Mouse (Mus musculus): ENCODE results near the gene Mepce.

Gene Mepce

GRCm38 (mm10) chr5:137788171-137788570 is 716 bp upstream of the Mepce start:
- no peak for DNase-seq (ENCODE audit: low spot score in 2 of 2)

- peak; percentile 97 to 98 for DNase-seq (ENCODE audit: low spot score in 2 of 2)
These were observed 1.1 kb downstream of the Mepce start for GRCm38 (mm10) chr5:137786109-137786942.

GRCm38 (mm10) chr5:137785164-137786031 is 2.1 kb downstream of the Mepce start:
- peak in 1 of 2 experiments; percentile 63 for DNase-seq (ENCODE audit: low spot score in 2 of 2)

- no peak for DNase-seq (ENCODE audit: low spot score in 2 of 2)
These were observed 2.9 kb downstream of the Mepce start for GRCm38 (mm10) chr5:137784546-137784945.

- no peak for DNase-seq (ENCODE audit: low spot score in 2 of 2)
These were observed 3.4 kb downstream of the Mepce start for GRCm38 (mm10) chr5:137783901-137784540.

GRCm38 (mm10) chr5:137782776-137783522 is 4.5 kb downstream of the Mepce start:
- DNase-seq (ENCODE audit: low spot score in 2 of 2), result no peak

- no peak for DNase-seq (ENCODE audit: low spot score in 2 of 2)
These were observed 5.8 kb downstream of the Mepce start for GRCm38 (mm10) chr5:137781661-137782060.

- peak; percentile 32 to 41 for DNase-seq (ENCODE audit: low spot score in 2 of 2)
These were observed 8.2 kb downstream of the Mepce start for GRCm38 (mm10) chr5:137779053-137779933.

- peak; percentile 91 to 92 for DNase-seq (ENCODE audit: low spot score in 2 of 2)
These were observed 8.8 kb downstream of the Mepce start, which contains the start of gene Ppp1r35 for GRCm38 (mm10) chr5:137778635-137779034. Gene Ppp1r35, plus strand, starts transcription at chr5:137778849.

GRCm38 (mm10) chr5:137777267-137777845 is 10.1 kb downstream of the Mepce start:
- no peak for DNase-seq (ENCODE audit: low spot score in 2 of 2)

- no peak for DNase-seq (ENCODE audit: low spot score in 2 of 2)
These were observed 11.0 kb downstream of the Mepce start for GRCm38 (mm10) chr5:137776408-137776918.

- DNase-seq (ENCODE audit: low spot score in 2 of 2), result no peak
These were observed 11.7 kb downstream of the Mepce start for GRCm38 (mm10) chr5:137775587-137776290.

- DNase-seq (ENCODE audit: low spot score in 2 of 2), result no peak
These were observed 14.7 kb downstream of the Mepce start for GRCm38 (mm10) chr5:137772755-137773154.

GRCm38 (mm10) chr5:137770709-137771108 is 16.7 kb downstream of the Mepce start:
- no peak for DNase-seq (ENCODE audit: low spot score in 2 of 2)

- DNase-seq (ENCODE audit: low spot score in 2 of 2), result no peak
These were observed 19.0 kb downstream of the Mepce start for GRCm38 (mm10) chr5:137768475-137768874.

GRCm38 (mm10) chr5:137766270-137766669 is 21.2 kb downstream of the Mepce start:
- no peak for DNase-seq (ENCODE audit: low spot score in 2 of 2)

GRCm38 (mm10) chr5:137764609-137765340 is 22.7 kb downstream of the Mepce start:
- no peak for DNase-seq (ENCODE audit: low spot score in 2 of 2)

GRCm38 (mm10) chr5:137759971-137760412 is 27.5 kb downstream of the Mepce start:
- DNase-seq (ENCODE audit: low spot score in 2 of 2), result peak; percentile 67 to 81
